Mouse (Mus musculus): ENCODE results near the gene Hps5.

GRCm38 (mm10) chr7:46745816-46746215 lies 50.0 kb downstream of the Hps5 start:
- TF ChIP-seq RCOR1 (conservative IDR thresholded peaks at IDR 0.05; ENCODE audit: low read depth, low read length) (no peak), CTCF (conservative IDR thresholded peaks at IDR 0.05 in 1 of 2, IDR thresholded peaks at IDR 0.05 in 1 of 2; ENCODE audit: low read depth in 2 of 2, low read length in 2 of 2) (no peak), ZC3H11A (IDR thresholded peaks at IDR 0.05; ENCODE audit: low read depth, low read length) (no peak), EP300 (IDR thresholded peaks at IDR 0.05; ENCODE audit: low read length) (no peak), ZKSCAN1 (IDR thresholded peaks at IDR 0.05; ENCODE audit: borderline replicate concordance, low read depth, low read length) (no peak), JUN (IDR thresholded peaks at IDR 0.05; ENCODE audit: insufficient read depth, low read depth, low read length) (no peak), E2F4 (IDR thresholded peaks at IDR 0.05; ENCODE audit: insufficient replicate concordance, low read depth, low read length) (no peak), POLR2A (IDR thresholded peaks at IDR 0.05; ENCODE audit: low read depth, low read length) (no peak), USF1 (IDR thresholded peaks at IDR 0.05; ENCODE audit: low read depth, low read length) (no peak), ZMIZ1 (IDR thresholded peaks at IDR 0.05; ENCODE audit: low read depth, low read length) (no peak), KAT2A (IDR thresholded peaks at IDR 0.05; ENCODE audit: insufficient replicate concordance, low read length) (no peak), TBP (conservative IDR thresholded peaks at IDR 0.05; ENCODE audit: low read depth, low read length) (no peak), ZNF384 (IDR thresholded peaks at IDR 0.05; ENCODE audit: low read depth, low read length) (no peak)
